Mouse (Mus musculus): Measurements from ENCODE around the gene Lgals7. TPM values are rescaled to one million over a fixed set of nuclear protein-coding genes. Genes with fewer than 3 reads are reported as not detected.
"Not testable (repeated sequence)": the region's sequence is repeated elsewhere in the genome, so short reads cannot be mapped to it uniquely, and the experiment has no call there.

The Lgals7 gene
- total RNA-seq, 1 experiment from 2014 or later = not detected

DNA sequence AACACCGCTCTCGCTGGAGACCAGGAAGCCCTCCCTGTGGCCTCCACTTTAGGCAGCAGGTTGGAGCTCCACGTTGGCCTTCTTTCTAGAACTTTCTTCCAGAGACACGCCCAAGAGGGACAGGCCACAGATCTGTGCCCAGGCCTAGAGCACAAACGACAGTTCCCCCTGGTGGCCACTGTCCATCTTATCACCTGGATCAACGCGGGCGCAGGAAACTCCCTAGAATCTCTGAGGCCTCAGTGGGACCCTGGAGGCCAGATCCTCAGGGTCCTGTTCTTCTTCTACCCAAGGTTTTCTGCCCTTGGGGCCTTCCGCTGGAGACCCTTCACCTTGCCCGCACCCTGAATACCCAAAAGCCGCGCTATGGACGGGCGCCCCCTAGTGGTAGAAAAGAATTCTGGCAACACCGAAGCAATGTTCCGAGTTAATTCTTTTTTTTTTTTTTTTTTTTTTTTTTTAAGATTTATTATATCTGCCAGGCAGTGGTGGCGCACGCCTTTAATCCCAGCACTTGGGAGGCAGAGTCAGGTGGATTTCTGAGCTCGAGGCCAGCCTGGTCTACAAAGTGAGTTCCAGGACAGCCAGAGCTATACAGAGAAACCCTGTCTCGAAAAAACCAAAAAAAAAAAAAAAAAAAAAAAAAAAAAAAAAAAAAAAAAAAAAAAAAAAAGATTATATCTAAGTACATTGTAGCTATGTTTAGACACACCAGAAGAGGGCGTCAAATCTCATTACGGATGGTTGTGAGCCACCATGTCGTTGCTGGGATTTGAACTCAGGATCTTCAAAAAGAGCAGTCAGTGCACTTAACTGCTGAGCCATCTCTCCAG lies 4.1 kb downstream of the Lgals7 start:
- ATAC-seq (replicated peaks; ENCODE audit: insufficient number of reproducible peaks, low FRiP score, low TSS enrichment, poor library complexity, severe bottlenecking) = peak; percentile 58

- no peak for ATAC-seq (replicated peaks; ENCODE audit: insufficient number of reproducible peaks, low FRiP score, low TSS enrichment, poor library complexity, severe bottlenecking)
Measured at GRCm38 (mm10) chr7:28870901-28871664, 7.4 kb downstream of the Lgals7 start.

DNA sequence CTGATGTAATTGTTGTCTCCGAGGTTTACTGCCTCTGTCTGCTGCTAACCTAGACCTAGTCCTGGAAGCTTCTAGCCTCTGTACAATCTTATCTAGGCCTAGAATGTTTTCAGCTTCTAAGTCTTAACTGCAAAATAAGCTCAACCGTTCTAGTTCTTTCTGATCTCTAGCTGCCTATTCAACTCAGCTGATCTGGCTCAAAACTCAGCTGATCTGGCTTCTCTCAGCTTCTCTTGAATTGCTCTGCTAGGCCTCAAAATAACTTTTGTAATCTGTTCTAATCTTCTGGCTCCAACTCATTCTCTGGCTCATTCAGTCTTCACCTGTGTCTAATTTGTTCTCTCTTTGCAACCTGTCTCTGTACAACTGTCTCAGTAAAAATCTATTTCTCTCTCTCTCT lies 10.9 kb downstream of the Lgals7 start:
- no peak for ATAC-seq (replicated peaks; ENCODE audit: insufficient number of reproducible peaks, low FRiP score, low TSS enrichment, poor library complexity, severe bottlenecking)

DNA sequence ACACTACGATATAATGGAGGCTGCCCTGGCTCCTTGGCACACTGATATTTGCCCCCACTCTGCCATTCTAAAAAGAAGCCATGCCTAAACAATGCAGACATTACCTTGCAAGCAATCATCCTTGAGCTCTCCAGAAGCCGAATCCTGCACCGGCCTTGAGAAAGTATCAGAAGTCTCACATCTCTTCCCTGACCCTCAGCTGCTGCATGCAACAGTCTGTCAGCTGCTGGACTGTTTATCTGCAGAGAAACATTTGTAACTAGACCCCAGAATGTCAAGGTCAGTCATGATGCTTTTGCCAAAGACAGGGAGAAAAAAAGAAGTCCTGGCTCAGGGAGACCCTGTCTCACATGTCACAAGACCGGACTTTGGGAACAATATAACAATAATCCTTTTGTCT lies 12.4 kb downstream of the Lgals7 start:
- ATAC-seq (replicated peaks; ENCODE audit: insufficient number of reproducible peaks, low FRiP score, low TSS enrichment, poor library complexity, severe bottlenecking) = no peak

DNA sequence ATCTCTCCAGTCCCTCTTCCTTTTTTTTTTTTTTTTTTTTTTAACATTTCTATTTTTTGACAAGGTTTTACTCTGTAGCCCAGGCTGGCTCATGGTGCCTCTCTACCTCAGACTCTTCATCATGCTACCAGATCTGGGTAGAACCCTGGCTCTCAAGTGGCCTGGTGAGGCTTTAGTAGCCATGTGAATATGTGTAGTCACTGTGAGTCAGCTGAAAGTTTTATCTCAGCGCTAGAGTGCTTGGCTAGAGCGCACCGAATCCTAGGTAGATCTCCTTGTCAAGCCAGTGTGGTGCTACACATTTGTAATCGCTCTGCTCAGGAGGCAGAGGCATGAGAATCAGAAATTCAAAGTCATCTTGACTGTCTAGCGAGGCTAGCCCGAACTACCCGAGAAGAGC lies 13.5 kb downstream of the Lgals7 start:
- ATAC-seq (replicated peaks; ENCODE audit: insufficient number of reproducible peaks, low FRiP score, low TSS enrichment, poor library complexity, severe bottlenecking) = no peak

DNA sequence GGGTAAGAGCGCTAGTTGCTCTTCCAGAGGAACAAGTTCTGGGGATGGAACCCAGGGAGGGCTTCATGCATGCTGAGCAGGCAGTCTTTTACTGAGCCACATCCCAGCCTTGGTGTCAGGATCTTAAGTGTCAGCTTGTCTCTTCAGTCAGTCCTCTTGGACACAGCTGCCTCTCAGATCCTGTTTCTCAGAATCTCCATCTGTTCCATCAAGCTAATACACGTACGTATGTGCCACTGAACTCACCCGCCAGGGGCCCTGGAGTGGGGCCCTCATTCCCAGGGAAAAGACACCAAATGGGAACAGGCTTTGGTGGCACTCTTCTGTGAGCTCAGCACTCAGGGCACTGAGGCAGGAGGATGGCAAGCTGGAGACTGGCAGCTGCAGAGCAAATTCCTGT lies 14.2 kb downstream of the Lgals7 start:
- ATAC-seq (replicated peaks; ENCODE audit: insufficient number of reproducible peaks, low FRiP score, low TSS enrichment, poor library complexity, severe bottlenecking) = no peak

DNA sequence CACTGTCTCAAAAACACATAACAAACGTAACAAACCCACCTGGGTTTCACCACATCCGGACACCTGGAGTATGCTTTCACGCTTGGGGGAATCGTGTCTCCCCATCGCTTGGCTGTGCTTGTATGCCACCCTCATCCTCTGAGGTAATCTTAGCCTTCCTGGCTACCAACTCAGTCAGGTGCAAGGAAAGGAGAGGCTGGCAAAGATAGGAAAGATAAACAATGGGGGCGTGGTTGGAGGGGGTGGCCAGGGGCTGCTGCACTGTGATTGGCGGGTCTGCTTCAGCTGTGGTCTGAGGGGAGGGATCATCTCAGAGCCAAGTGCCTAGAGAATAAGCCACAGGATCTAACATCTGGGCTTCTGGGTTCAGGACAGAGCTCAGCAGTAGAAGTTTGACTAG lies 16.0 kb downstream of the Lgals7 start:
- 0 out of 2 replicates have a peak, but pooled peaks have one; percentile 20 for ATAC-seq (replicated peaks; ENCODE audit: insufficient number of reproducible peaks, low FRiP score, low TSS enrichment, poor library complexity, severe bottlenecking)

DNA sequence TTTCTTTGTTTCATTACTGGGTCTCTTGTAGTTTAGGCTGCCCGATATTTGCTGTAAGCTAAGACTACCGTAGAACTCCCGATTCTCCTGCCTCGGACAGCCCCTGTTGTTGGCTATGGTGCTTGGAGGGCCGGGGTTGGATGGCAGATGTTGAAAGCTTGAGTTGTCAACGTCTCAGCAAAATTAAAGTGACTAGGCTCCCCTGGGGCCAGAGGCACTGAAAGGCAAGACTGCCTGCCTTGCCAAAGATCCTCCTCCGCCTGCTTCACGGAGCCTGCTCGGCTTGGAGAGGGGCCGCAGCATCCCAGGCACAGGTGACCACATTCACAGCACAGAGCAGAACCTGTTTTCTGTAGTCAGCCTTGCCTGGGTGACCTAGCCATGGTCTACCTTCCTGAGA lies 16.9 kb downstream of the Lgals7 start:
- no peak for ATAC-seq (replicated peaks; ENCODE audit: insufficient number of reproducible peaks, low FRiP score, low TSS enrichment, poor library complexity, severe bottlenecking)

DNA sequence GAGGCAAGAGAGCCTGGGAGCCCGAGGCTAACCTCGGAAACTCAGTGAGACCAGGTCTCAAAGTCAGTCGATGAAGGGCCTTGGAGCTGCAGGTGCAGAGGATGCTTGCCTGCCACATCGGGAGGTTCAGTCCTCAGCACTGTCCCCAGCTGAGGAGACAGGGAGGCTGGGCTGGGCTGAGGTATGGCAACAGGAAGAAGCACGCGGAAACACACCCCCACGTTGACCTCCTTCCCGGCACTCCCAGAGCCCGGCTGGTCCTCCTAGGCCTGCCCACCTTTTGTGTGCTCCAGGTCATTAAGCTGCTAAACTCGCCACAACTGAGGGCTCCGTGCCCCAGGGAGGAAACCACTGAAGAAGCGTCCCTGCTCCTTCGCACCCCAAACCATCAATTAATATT lies 17.5 kb downstream of the Lgals7 start, which contains the start of gene Capn12:
TSS of gene Capn12 (plus strand) at position 224 of the 400 bp plus-strand sequence.
- ATAC-seq (replicated peaks; ENCODE audit: insufficient number of reproducible peaks, low FRiP score, low TSS enrichment, poor library complexity, severe bottlenecking) = no peak

DNA sequence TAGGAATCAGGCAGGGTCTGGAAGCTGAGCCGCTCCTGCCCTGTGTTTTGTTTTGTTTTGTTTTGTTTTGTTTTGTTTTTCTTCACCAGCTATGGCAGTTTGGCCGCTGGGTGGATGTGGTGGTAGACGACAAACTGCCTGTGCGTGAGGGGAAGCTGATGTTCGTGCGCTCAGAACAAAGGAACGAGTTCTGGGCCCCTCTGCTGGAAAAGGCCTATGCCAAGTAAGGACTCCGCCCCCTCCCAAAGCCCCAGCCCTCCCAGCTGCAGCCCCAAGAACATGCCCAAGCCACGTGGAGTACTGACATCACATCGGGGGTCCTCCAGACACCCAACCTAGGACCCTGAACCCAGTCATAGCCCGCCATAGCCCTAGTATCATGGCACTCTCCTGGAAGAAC lies 19.4 kb downstream of the Lgals7 start:
- ATAC-seq (replicated peaks; ENCODE audit: insufficient number of reproducible peaks, low FRiP score, low TSS enrichment, poor library complexity, severe bottlenecking) = no peak

DNA sequence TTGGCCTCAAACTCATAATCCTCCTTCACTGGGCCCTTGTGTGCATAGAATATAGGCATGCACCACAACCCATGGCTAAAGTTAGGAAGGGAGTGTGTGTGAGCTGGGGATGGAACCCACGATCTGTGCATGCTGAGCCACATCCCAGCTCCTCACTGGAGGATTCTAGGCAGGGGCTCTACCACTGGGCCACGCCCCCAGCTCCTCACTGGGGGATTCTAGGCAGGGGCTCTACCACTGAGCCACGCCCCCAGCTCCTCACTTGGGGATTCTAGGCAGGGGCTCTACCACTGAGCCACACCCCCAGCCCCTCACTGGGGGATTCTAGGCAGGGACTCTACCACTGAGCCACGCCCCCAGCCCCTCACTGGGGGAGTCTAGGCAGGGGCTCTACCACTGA lies 20.1 kb downstream of the Lgals7 start:
- not testable (repeated sequence) for ATAC-seq (replicated peaks; ENCODE audit: insufficient number of reproducible peaks, low FRiP score, low TSS enrichment, poor library complexity, severe bottlenecking)

DNA sequence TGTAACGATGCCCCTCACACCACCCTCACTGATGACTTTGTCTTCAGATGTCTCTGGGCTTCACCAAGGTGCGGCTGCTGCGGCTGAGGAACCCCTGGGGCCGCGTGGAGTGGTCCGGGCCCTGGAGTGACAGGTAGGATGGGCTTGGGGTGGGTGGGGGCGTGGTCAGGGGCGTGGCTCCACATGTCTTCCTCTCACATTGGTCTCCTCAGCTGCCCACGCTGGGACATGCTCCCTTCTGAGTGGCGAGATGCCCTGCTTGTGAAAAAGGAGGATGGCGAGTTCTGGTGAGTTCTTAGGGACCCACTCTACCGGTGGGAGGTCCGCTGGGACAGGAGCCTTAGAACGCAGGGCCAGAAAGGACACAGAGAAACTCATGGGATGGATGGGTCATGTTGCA lies 22.8 kb downstream of the Lgals7 start:
- ATAC-seq (replicated peaks; ENCODE audit: insufficient number of reproducible peaks, low FRiP score, low TSS enrichment, poor library complexity, severe bottlenecking) = no peak

DNA sequence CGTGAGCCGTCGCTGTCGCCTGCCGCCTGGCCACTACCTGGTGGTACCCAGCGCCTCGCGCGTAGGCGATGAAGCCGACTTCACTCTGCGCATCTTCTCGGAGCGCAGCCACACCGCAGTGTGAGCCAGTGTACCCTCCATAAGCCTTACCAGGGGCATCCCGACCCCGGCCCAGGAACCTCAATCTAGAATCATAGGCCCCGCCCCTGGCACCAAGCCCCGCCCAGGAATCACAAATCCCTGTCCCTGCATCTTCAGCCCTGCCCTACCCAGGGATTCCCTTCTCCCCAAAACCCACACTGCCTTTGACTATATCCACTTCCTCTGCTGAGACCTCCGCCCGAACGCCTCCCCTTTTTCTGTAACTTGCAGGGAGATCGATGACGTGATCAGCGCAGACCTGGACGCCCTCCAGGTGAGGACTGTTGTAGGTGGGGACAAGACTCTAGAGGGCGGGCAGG lies 25.1 kb downstream of the Lgals7 start:
- ATAC-seq (replicated peaks; ENCODE audit: insufficient number of reproducible peaks, low FRiP score, low TSS enrichment, poor library complexity, severe bottlenecking) = no peak

DNA sequence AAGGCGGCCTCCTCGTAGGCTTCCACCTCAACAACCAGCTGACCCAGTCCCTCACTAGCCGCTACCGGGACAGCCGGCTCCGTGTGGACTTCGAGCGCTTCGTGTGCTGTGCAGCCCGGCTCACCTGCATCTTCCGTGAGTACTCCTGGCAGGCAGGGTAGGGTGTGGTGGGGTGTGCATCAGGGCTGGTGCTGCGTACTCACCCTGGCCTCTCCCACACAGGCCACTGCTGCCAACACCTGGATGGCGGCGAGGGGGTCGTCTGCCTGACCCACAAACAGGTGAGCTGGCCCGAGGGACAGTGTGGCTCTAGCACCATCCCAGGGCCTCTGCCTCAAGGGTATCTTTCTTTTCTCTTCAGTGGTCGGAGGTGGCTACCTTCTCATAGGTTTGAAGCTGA lies 28.9 kb downstream of the Lgals7 start:
- no peak for ATAC-seq (replicated peaks; ENCODE audit: insufficient number of reproducible peaks, low FRiP score, low TSS enrichment, poor library complexity, severe bottlenecking)

GRCm38 (mm10) chr7:28893643-28894265 lies 30.1 kb downstream of the Lgals7 start:
- ATAC-seq (replicated peaks; ENCODE audit: insufficient number of reproducible peaks, low FRiP score, low TSS enrichment, poor library complexity, severe bottlenecking) = no peak

DNA sequence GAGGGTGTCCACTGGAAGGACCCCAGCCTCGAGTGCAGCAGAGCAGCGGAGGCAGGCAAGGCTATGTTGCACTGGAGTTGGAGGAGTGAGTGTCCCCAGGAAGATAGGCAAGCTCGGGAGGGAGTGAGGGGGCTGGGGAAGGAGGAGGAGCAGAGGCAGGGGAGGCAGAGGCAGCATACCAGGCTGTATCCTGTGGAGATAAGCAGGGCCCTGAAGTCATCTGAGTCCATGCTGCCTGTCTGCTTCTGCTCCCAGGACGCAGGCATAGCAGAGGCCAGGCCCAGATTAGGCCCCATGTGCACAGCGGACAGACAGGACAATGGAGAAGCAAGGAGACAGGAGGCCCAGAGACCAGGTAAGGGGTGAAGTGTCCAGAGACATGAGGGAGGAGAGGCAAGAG lies 31.3 kb downstream of the Lgals7 start:
- no peak for ATAC-seq (replicated peaks; ENCODE audit: insufficient number of reproducible peaks, low FRiP score, low TSS enrichment, poor library complexity, severe bottlenecking)

DNA sequence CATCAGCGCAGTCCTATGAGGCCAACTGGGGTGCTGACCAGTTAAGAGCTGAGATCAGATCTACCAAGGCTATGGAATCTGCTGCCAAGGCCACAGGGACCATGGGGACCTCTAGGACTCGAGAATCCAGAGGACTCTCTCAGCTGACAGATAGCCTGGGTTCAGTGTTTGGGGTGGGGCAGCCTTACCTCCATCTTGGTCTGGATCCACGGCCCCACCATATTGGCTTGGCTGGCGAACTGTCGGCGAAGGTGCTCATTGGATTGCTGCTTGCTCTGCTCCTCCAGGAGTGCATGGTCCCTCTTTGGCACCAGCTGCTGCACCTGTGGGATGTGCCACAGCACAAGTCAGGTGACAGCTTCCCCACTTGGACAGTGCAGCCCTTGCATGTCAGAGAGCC lies 34.0 kb downstream of the Lgals7 start:
- no peak for ATAC-seq (replicated peaks; ENCODE audit: insufficient number of reproducible peaks, low FRiP score, low TSS enrichment, poor library complexity, severe bottlenecking)

DNA sequence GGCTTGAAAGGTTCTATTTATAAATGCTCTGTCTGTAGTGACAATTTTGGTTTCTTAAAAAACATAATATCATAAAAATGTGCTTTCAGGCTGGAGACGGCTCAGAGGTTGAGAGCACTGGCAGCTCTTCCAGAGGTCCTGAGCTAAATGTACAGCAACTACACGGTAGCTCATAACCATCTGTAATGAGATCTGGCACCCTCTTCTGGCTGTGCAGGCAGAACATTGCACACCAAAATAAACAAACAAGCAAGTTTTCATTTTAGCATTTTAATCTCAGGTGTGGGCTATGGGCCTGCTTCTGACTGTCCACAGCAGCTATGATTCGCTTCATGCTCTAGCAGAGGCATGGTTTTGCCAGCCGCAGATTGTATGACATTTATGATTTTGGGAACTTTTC lies 36.3 kb downstream of the Lgals7 start:
- no peak for ATAC-seq (replicated peaks; ENCODE audit: insufficient number of reproducible peaks, low FRiP score, low TSS enrichment, poor library complexity, severe bottlenecking)

DNA sequence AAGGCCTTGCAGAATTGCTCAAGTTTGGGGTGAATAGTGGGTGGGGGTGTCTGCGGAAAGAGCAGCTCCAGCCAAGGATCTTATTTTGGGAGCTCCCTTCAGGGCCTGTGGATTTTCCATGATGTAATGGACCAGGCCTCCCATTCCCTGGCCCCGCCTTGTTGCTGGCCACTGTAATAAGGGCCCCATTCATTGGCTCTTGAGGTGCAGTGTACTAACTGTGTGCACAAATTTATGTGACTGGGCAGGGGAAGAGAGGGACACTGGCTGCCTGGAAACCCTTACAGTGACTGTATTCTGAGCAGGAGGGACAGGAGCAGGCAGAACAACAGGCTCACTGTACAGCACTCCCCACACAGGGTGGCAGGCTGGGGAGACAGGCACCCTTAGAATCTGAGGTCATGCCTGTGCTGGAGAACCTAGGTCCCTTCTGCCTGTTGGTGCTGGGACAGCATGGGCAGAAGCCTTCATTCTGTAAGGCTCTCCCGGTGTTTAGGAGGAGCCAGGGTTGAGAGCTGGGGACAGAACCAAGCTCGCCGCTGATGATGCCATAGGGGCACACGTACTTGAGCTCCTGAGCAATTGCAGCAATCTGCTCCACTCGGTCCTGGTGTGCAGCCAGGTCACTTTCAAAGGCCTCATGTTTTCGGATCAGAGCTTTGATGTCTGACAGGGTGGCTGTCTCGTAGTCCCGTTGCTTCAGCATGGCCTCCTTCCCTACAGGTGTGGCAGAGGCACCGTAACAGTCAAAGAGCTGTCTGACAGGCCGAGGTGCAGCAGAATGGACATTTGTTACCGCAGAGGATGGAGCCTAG lies 37.9 kb downstream of the Lgals7 start:
- no peak for ATAC-seq (replicated peaks; ENCODE audit: insufficient number of reproducible peaks, low FRiP score, low TSS enrichment, poor library complexity, severe bottlenecking)
